Mouse (Mus musculus) liver, postnatal 0 days (tissue): Measurements from ENCODE around the gene Saysd1.

ENCODE experiments used
- CTCF ChIP-seq: sonication (generic); IDR thresholded peaks from 2 replicates; pipeline ENCODE4 v1.5.1; 2016; ENCODE audit warnings: antibody characterized with exemption, low read depth
- EP300 ChIP-seq: IDR thresholded peaks from 2 replicates; pipeline ENCODE4 v1.6.1; 2016; ENCODE audit warnings: antibody characterized with exemption, low read depth, mild to moderate bottlenecking

DNA sequence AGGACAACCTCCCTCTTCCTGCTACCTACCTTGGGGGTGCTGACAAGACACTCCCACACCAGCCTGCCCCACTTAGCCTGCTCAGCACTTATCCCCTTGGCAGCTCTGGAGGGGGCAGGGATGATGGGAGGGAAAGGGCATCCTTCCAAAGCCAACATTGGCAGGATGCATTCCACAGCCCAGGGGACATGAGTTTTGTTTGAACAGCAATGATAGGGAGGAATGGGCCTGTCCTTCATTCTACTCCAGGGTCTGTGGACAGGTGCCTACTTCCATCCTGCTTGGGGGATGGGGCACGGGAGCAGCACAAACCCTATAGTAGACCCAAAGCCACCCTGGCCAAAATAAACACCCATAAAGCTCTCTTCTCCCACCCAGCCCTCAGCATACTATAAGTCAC, 27.1 kb upstream of the Saysd1 start:
- TF ChIP-seq CTCF (no peak), EP300 (no peak)
